Mouse (Mus musculus): ENCODE results near the gene Cd53.
A peak's percentile ranks its signal among the peaks of the same experiment; 100 is the strongest.

The Cd53 gene

GRCm38 (mm10) chr3:106789930-106790329 lies at the start of gene Cd53:
TSS of gene Cd53 (minus strand) at chr3:106790149.
- no peak for DNase-seq

- DNase-seq = no peak
Observed at GRCm38 (mm10) chr3:106832107-106832506, 42.2 kb upstream of the Cd53 start.

- no peak for DNase-seq
Observed at GRCm38 (mm10) chr3:106826187-106826586, 36.2 kb upstream of the Cd53 start, which contains the start of gene Olfr266. TSS of gene Olfr266 (minus strand) at chr3:106826287.

- DNase-seq = no peak
Observed at GRCm38 (mm10) chr3:106817676-106818075, 27.7 kb upstream of the Cd53 start.

- no peak for DNase-seq
Observed at GRCm38 (mm10) chr3:106808972-106809695, 19.2 kb upstream of the Cd53 start.

GRCm38 (mm10) chr3:106798079-106798478 lies 8.1 kb upstream of the Cd53 start:
- DNase-seq = no peak

GRCm38 (mm10) chr3:106788440-106788887 lies 1.5 kb downstream of the Cd53 start:
- DNase-seq = no peak

GRCm38 (mm10) chr3:106787972-106788371 lies 2.0 kb downstream of the Cd53 start:
- DNase-seq = no peak

- DNase-seq = no peak
Observed at GRCm38 (mm10) chr3:106785130-106785529, 4.8 kb downstream of the Cd53 start.

- no peak for DNase-seq
Observed at GRCm38 (mm10) chr3:106771834-106772233, 18.1 kb downstream of the Cd53 start.

- no peak for DNase-seq
Observed at GRCm38 (mm10) chr3:106755898-106756297, 34.1 kb downstream of the Cd53 start.

GRCm38 (mm10) chr3:106722028-106722945 lies 67.7 kb downstream of the Cd53 start:
- peak; percentile 88 for DNase-seq

- DNase-seq = peak; percentile 92
Observed at GRCm38 (mm10) chr3:106721397-106722027, 68.4 kb downstream of the Cd53 start.
